14 mouse cellular contexts compared by ENCODE assay signal in genomic region chr9:68842134-68842892, GRCm38 (mm10).
A peak's percentile ranks its signal among the peaks of the same experiment; 100 is the strongest.
DNase-seq lines count a peak whose midpoint lies in the region; ATAC-seq lines count a peak whose summit lies in the region.
"Had no signal": no experiment of that assay in that cellular context is flagged by ENCODE, and none has a peak within 500 bp of the region (broad histone marks: within the 10 kb centered on the region; RNA-seq: fewer than 3 reads in every experiment).

No protein-coding gene starts in this region.

- DNase-seq in frontal cortex, postnatal 10 days (ENCODE audit: low spot score in 2 of 2) = no peak
- DNase-seq in left cerebral cortex, postnatal 4 days = peak; percentile 14
- DNase-seq in left cerebral cortex, postnatal 10 days (ENCODE audit: extremely low spot score in 1 of 2, low spot score in 2 of 2) = no peak
- peak; percentile 61 for DNase-seq in retina, postnatal 1 day
- DNase-seq in layer of hippocampus, adult 9-11 months = no peak
- DNase-seq in layer of hippocampus, adult 18-20 months (ENCODE audit: low spot score in 2 of 2) = no peak
- DNase-seq: adrenal gland, adult 2 months; B cell, adult 2 months; cerebellum, adult 11-12 months; lung, adult 18-20 months; thymus, postnatal 25 days had no signal

- no peak overlapping the region for H3K9ac ChIP-seq in hindbrain, embryonic 16.5 days (ENCODE audit: low read depth, low read length)
- H3K9ac ChIP-seq: embryonic facial prominence, embryonic 15.5 days had no signal

- H3K4me1 ChIP-seq in hindbrain, embryonic 16.5 days (ENCODE audit: control insufficient read depth, insufficient read depth, low read depth, low read length) = peaks cover 11% of the 10 kb centered on the region

- WGBS in hindbrain, embryonic 16.5 days = 28% methylated on average over 16 of the region's 16 CpGs

- ATAC-seq in frontal cortex, adult (ENCODE audit: low TSS enrichment) = peak; percentile 48; the same call in 1 of the 2 replicates
- peak; percentile 74 for ATAC-seq in hindbrain, embryonic 16.5 days

- intact Hi-C loops in left cerebral cortex, postnatal 4 days (cut with DNase I) = no loop called here
- intact Hi-C loops in left cerebral cortex, postnatal 10 days (cut with DNase I) = no loop called here

- H3K27me3 ChIP-seq in hindbrain, embryonic 16.5 days (replicated peaks; ENCODE audit: control insufficient read depth, insufficient read depth, low read length) = no peaks in the 10 kb centered on the region
- H3K27me3 ChIP-seq: embryonic facial prominence, embryonic 15.5 days had no signal

- peak overlapping the region; percentile 39 for H3K4me2 ChIP-seq in hindbrain, embryonic 16.5 days (ENCODE audit: low read length)
- H3K4me2 ChIP-seq: embryonic facial prominence, embryonic 15.5 days had no signal

- no peak overlapping the region for H3K27ac ChIP-seq in hindbrain, embryonic 16.5 days (ENCODE audit: low read depth, low read length)
- H3K27ac ChIP-seq: embryonic facial prominence, embryonic 15.5 days had no signal

- H3K36me3 ChIP-seq in hindbrain, embryonic 16.5 days (ENCODE audit: control insufficient read depth, insufficient read depth, low read length) = no peaks in the 10 kb centered on the region
- H3K36me3 ChIP-seq: embryonic facial prominence, embryonic 15.5 days had no signal

- no peak overlapping the region for H3K4me3 ChIP-seq in hindbrain, embryonic 16.5 days (ENCODE audit: low read length)
- H3K4me3 ChIP-seq: embryonic facial prominence, embryonic 15.5 days had no signal

- H3K9me3 ChIP-seq in hindbrain, embryonic 16.5 days (ENCODE audit: control insufficient read depth, low read length) = no peaks in the 10 kb centered on the region
- H3K9me3 ChIP-seq: embryonic facial prominence, embryonic 15.5 days had no signal

Comparison
In these comparisons a context has a peak if more than half of its experiments do, and no peak if none do; other contexts are left out.
1. DNase-seq: peak in left cerebral cortex, postnatal 4 days (single experiment) and retina, postnatal 1 day (single experiment); none in frontal cortex, postnatal 10 days (0 of 2), left cerebral cortex, postnatal 10 days (0 of 2), layer of hippocampus, adult 9-11 months (single experiment) and layer of hippocampus, adult 18-20 months (0 of 2).